Mouse (Mus musculus): Measurements from ENCODE around the gene Cbx8.

DNA sequence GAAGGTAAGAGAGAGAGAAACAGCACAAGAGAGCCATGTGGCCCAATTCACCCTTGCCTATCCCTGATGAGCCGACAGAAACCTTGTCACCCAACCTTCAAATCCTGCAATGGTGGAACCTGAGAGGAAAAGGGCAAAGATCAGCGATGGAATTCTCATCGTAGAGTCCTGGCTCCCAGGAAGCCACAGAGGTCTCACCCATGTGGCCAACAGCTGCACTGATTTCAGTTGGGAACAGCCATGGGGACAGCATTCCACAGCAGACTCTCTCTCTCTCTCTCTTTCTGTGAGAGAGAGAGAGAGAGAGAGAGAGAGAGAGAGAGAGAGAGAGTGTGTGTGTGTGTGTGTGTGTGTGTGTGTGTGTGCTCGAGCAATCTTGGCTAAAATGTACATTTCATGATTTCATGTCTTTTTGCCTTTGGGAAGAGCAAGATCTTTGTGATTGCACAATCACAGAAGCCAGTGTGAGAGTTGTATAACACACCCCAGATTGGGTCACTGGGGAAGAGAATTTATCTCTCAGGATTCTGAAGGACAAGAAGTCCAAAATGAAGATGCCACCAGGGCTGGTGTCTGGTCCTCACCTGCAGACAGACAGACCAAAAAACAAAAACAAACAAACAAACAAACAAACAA is 39.2 kb downstream of the Cbx8 start:
- TF ChIP-seq CTCF (IDR thresholded peaks at IDR 0.05; ENCODE audit: control insufficient read depth, insufficient read depth, insufficient read length) (no peak), USF1 (IDR thresholded peaks at IDR 0.05; ENCODE audit: low read depth) (no peak), MAX (IDR thresholded peaks at IDR 0.05) (no peak), MYOG (IDR thresholded peaks at IDR 0.05; ENCODE audit: control insufficient read depth, extremely low read depth, insufficient read length) (no peak)
